Mouse (Mus musculus): ENCODE data around the gene Steap3.

The Steap3 gene

DNA sequence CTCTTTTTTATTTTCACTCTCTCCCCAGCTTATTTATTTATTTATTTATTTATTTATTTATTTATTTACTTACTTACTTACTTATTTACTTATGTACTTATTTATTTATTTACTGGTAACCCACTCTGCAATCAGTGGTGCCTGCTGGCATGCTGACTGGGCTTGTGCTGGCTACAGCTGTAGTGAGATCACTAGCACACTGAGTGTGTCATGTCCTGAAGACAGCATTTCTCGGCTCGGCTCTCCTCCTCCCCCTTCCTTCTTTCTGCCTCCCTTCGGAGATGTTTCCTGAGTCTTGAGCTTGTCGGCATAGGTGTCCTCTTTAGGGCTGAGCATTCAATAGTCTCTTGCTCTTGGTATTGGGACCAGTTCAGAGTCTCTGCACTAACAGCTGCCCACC lies 73.6 kb downstream of the Steap3 start:
- no peak for DNase-seq (ENCODE audit: low spot score in 2 of 2)

DNA sequence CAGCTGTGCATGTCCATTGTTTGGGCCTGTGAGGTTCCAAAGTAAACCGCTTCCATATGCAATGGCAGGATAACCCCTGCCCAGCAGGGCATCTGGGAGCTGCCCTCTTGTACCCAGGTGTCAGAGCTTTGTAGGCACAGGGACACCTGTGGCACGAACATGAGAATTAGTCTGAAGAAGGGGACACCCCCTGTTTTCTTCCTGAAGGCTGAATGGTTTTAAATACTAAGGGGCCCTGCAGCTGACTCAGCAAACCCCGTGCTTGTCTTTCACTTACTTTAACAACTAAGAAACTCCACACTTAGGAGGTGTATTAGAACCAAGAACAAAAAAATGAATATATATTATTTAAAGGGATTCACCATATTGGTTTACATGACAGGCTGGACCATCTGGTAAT lies 74.4 kb downstream of the Steap3 start:
- DNase-seq (ENCODE audit: low spot score in 2 of 2): no peak

DNA sequence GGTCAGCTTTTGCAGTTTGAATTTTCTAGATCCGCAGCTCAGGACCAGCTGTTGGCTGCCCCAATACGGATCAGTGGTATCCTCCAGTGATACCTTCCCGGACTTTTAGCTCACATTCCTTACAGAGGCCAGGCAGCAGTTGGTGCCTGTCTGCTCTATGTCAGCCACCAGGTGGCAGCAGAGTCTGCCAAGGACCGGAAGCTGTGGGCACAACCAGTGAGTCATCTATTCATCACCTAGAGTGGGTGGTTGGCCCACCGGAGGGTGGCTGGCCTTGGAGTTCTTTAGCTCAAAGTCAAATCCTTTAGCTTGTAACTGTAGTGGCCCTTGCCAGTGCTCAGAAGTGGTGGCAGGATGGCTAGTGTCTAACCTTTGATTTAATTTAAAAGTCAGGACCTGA lies 75.3 kb downstream of the Steap3 start:
- peak; percentile 62 to 79 for DNase-seq (ENCODE audit: low spot score in 2 of 2)

DNA sequence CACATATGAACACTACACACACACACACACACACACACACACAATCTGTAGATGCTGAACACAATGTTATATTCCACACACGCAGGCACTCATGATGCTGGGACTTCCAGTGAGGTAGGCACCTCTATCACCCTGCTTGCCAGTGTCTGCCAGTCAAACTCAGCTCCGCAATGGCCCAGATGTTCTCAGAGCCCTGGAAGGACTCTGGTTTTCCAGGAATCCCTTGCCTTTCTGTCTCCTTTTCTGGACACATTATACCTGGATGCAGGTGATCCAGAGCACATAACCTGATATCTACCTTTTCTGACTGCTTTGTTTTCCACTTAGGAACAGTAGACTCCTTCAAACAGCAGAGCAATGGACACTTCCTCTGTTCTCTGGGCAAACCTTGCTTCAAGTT lies 75.8 kb downstream of the Steap3 start:
- DNase-seq (ENCODE audit: low spot score in 2 of 2): no peak

DNA sequence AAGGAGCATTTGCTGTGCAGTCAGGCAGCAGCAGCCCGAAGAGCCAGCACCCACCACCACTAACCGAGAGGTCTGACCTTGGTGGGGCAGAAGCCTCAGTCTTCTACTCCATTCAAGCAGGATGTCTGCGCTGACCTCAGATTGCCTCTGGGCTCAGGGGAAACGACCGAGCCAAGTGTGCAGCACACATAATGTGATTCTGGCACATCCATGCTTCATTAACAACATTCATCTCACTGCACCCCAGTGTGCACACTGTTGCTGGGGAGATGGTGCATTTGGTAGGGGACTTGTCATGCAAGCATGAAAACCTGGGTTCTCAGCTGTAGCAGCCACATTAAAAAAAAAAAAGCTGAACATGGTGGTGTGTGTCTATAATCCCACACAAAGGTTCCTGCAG lies 76.6 kb downstream of the Steap3 start:
- DNase-seq (ENCODE audit: low spot score in 2 of 2): no peak

DNA sequence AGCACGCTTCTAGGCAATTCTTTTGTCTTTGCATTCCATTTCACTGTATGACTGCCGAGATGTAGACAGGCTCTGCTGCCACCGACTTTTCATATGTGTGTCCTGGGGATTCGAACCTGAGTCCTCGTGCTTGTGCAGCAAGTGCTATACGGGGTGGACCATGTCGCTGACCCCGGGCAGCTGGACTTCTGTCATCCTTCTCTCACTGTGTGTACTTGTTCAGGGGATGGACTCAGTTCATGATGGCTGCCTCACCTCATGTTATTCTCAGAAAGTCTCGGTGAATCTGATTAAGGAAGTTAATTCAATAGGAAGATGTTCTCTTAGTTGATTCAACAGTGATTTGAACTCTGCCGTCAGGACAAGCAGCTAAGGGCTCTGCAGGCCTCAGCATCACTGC lies 78.9 kb downstream of the Steap3 start:
- no peak for DNase-seq (ENCODE audit: low spot score in 2 of 2)

DNA sequence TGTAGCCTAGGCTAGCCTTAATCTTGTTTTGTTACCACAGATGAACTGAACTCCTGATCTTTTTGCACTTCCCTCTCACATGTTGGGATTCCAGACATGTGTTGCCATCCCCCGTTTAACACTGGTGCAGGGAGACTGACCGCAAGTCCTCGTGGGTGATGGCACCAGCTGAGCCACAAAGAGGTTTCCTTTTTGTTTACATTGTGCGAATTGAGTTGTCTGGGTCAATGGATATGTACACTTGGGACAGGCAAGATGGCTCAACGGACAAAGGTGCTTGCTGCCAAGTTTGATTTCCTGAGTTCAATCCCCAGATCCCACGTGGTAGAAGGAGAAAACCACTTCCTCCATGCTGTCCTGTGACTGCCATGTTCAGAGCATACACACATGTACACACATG lies 80.2 kb downstream of the Steap3 start:
- DNase-seq (ENCODE audit: low spot score in 2 of 2): no peak

DNA sequence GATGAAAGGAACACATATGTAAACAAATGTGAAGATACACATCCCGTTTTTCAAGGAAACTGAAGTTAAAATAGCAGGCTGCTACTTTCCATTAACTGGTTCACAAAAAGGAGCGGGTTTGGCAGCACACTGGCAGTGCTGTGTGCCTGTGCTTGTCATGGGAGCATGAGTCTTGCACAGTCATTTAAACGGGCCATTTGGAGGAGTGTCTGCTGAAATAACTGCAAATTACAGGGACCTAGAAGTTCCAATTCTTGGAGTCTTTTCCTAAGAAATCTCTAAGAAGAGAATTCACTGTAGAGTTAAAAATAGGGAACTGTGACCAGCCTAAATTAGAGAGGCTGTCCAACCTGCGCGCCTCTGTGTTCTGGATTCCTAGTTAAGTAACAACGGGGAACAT lies 81.6 kb downstream of the Steap3 start:
- DNase-seq (ENCODE audit: low spot score in 2 of 2): peak in 1 of 2 experiments; percentile 14

DNA sequence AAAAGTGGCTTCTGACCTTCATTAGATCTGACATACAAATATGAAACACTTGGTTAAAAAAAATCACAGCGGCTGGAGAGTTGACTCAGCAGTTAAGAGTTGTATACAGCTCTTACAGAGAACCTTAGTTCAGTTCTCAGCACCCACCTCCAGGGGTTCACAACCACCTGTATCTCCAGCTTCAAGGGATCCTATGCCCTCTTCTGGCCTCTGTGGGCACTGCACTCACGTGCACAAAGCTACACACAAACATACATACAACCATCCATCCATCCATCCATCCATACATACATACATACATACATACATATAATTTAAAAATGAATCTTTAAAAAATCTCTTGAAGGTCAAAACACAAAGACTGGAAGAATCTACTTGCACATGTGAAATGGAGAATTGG lies 82.2 kb downstream of the Steap3 start:
- no peak for DNase-seq (ENCODE audit: low spot score in 2 of 2)

DNA sequence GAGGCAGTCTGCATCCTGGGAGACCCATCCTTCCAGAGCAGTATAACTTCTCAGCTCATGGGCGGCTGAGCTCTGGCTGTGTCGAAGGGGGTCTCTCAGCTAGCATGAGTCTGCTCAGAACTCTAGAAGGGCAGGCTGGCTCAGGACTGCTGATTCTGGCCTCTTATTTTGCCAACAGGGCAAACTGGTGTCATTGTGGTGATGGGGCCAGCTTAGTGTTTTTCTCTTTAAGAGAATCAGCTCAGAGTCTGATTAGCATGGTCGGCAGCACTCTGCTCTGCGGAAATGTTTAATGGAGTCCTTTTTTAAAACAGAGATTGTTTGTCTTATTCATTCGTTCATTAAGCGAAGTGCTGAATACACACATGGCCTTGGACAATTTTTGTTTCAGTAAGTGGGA lies 83.3 kb downstream of the Steap3 start:
- DNase-seq (ENCODE audit: low spot score in 2 of 2): peak in 1 of 2 experiments; percentile 22

DNA sequence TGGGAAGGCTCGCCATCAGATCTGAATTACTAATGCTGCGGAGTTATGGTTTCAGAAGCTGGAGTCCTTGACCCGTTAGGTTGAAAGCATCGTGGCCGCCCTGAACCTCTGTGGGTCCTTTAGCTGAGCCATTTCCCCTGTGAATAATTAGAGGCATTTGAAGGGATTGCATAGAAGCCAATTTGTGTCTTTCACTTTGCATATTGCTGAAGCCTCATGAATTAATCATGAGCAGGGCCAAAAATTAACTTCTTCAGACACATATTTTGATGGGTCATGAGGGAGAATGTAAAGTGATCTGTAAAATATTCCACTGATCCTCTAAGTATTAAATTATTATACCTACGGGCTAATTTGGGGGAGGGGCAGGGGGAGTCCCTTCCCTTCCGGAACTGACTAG lies 85.4 kb downstream of the Steap3 start:
- DNase-seq (ENCODE audit: low spot score in 2 of 2): no peak

DNA sequence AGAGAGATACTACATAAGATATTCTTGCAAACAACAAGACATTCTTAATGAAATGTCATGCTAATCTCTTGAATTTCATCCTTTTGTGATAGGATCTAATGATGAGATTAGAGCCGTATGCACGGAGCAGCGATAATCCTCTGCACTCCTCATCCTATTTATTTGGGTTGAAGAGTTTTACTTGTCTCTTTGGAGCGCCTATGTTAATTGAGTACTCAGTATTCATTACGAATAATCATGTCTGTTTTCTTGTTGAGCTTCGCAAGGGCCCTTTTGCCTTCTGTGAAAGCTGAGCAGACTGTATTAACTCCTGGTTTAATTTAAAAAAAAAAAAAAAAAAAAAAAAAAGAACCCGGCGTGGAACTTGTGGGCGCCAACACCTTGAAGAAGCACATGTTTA lies 85.8 kb downstream of the Steap3 start:
- DNase-seq (ENCODE audit: low spot score in 2 of 2): no peak

DNA sequence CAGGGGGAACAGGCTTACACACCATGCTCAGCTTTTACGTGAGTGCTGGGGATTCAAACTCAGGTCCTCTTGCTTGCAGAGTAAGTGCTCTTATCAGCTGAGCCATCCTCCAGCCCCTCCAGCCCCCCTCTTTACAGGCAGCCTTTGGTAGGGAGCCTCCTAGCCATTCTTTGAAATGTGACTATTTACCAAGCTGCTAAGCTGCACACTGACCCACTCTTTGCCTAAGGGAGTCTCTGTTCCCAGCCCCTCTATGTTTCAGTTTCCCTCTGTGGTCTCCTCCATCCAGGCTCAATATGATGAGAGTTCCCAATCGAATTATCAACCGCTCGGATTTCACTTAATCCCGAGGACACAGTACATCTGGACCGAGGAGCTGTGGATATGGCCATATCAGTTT lies 86.3 kb downstream of the Steap3 start:
- no peak for DNase-seq (ENCODE audit: low spot score in 2 of 2)

DNA sequence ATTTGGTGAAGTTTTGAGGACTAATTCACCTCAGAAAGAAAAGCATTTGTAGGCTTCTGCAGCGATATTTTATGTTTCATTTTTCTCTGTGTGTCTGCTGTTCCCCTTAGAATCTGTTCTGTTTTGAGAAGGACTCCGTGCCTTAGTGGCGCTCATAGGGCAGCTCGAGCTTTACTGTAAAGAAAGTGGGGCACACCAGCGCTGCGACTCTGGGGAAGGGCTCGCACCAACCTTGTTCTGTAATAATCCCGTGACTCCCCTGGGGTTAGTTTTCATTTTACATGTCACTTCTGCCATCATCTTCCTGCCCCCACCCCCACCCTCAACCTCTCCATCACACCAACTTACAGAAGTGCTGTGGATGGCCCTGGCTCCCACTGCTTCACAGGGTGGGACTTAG lies 95.4 kb downstream of the Steap3 start:
- no peak for DNase-seq (ENCODE audit: low spot score in 2 of 2)

DNA sequence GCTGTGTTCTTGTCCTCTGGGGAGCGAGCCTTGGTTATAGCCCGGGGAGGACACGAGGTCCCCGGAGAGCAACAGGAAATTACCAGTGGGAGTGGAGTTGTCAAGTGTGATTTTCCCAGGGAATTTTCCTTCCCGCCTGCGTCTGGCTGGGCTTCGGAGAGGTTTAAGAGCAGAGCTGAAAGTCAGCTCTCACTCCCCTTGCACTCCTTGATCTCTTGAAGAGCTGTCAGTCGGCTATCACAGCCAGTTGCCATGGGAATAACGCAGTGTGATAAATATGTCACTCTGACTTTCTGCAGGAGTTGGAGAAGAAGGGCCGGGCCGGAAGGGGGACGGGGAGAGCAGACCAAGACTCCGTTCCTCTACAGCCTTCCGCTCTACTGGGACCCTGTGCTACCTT lies 96.2 kb downstream of the Steap3 start:
- DNase-seq (ENCODE audit: low spot score in 2 of 2): no peak

DNA sequence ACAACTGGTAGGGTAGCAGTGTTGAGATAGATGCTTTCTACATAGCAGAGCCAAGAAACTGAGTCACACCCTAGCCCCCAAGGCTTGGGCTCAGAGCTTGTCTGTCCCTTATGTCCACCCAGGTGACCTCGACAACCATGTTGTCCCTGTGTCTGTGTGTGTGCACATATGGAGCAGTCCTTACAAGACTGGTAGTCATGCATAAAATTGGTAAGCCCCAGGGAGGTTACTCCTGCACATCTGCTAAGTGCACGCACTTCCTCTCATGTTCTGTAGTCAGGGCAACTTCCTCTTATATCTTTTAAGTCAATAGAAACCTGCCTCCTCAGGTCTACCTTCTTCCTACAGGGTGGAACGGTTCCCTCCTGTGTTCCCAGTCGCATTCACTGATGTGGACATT lies 97.5 kb downstream of the Steap3 start:
- DNase-seq (ENCODE audit: low spot score in 2 of 2): no peak

DNA sequence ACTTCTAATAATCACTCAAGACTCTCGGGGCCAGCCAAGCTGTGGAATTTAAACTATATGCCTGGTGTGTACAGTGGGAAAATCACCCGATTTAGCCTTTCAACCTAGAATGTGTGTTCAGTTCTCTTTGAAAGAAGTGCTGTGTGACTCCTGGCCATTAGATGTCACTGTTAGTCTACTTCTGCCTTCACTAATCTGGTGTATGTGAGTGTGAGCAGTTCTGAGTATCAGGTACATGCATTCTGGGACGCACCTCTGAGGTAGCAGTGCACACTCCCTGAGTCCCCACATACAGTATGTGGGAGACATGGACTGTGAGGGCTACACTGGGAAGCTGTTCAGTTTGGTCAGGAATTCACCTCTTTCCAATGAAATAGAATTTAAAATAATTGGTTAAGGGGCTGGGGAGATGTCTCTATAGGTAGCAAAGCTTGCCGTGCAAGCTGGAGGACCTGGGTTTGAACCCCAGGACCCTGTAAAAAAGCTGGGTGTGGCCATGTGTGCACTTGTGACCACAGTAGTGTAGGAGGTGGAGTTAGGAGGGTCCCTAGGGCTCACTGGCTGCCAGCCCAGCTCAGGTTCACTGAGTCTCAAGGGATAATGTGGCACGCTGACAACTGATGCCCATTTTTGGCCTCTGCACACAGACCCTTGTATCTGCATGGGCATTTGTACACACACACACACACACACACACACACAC lies 100.5 kb downstream of the Steap3 start:
- peak in 1 of 2 experiments; percentile 30 for DNase-seq (ENCODE audit: low spot score in 2 of 2)

DNA sequence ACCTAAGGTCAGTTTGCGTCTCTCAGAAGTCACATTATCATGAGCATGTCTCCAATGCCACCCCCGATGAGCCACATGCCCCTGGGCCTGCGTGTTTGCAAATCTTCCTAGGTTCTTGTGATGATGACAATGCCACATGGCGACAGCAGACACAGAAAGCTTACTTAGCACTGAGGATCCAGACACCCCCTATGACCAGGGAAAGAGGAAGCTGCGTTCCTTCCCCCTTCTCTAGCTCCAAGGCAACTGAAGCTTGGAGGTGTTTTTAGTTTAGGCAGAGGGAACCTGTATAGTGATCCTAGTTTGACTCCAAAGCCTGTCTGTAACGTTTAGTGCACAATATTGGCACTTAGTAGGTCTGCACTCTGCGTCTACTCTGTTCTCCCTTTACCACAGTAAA lies 102.2 kb downstream of the Steap3 start:
- DNase-seq (ENCODE audit: low spot score in 2 of 2): no peak

DNA sequence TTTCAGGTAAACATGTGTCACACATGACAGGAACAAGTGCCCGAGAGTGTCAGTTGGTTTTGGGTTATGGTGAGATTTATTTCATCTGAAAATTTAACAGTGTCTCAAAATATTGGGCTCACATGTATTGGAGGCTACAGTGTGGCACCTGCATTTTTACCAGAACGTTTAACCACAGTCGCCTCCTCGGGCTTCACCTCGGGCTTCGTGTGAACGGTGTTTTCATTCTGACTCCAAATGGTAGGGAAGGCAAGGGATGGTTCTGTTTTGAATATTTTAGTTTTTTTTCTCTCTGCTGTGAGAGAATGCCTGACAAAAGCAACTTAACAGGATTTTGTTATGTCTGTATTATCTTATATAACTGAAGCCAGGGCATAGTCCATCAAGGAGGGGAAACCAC lies 103.8 kb downstream of the Steap3 start:
- DNase-seq (ENCODE audit: low spot score in 2 of 2): no peak

DNA sequence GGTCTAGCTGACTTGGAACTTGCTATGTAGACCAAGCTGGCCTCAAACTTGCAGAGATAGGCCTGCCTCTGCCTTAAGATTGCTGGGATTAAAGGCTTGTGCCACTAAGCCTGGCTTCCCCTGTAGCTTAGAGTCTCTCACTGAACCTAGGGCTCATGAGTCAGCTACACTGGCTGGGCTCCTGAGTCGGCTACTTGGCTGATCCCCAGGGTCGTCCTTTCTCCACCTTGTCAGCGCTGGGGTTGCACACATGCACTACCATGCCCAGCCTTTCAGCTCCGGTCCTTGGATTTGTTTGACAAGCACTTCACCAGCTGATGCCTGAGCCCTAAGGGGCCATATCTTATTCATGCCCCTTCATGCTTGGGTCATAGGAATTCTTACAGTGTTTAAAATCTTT lies 104.5 kb downstream of the Steap3 start:
- DNase-seq (ENCODE audit: low spot score in 2 of 2): no peak

DNA sequence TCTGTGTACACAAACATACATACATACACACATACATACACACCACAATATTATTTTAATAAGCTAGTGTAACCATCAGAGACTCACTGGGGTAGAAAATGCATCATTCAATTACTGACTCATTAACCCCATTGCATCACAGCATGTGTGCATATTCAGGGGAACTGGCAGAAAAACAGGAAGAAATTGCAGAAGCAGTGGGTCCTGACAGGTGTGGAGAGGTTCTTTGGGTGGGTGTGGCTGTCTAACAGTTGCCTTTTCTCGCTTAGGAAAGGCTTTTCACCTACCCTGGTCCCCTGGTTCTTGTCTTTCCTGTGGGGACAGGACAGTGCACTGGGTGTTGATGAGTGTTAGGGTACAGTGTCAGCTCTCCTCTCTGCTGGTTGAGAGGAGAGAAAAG lies 109.9 kb downstream of the Steap3 start:
- DNase-seq (ENCODE audit: low spot score in 2 of 2): no peak

DNA sequence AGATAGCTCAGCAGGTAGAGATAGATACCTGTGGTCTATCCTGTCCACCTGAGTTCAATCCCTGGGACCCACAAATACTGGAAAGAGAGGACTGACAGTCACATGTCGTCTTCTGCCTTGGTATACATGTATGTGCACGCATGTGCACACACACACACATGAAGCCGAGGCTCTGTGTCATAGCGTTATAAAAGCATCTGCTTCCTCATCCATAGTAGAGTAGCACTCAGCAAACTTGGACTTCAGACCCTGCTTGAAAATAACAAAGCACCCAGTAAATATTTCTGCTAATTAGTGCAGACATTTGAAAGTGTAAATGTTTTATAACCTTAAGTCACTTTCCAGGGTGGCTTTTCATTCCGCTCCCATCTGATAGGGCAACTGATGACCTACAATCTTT lies 111.0 kb downstream of the Steap3 start:
- DNase-seq (ENCODE audit: low spot score in 2 of 2): no peak

DNA sequence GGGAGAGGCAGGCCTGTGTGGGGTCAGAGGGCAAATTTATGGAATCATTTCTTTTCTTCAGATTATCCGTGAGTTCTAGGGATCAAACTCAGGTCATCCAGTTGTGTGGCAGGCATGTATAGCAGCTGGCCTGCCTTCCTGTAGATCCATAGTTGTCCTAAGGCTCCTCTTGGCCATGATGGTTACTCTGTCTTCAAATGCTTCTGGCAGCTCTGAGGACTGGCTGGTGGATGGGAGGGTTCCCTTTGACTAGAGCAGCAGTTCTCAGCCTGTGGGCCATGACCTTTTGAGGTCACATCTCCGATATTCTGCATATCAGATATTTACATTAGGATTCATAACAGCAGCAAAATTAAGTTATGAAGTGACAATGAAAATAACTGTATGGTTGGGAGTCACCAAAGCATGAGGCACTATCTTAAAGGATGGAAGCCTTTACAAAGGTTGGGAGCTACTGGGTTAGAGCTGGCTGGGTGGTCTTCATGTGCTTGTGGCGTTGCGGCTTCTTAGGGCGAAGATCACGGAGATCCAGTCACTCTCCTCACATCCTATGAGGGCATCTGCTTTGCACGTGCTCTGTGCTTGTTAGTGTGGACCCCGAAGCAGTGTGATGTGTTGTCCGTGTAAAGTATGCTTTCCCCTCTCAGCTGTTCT lies 113.9 kb downstream of the Steap3 start:
- no peak for DNase-seq (ENCODE audit: low spot score in 2 of 2)

DNA sequence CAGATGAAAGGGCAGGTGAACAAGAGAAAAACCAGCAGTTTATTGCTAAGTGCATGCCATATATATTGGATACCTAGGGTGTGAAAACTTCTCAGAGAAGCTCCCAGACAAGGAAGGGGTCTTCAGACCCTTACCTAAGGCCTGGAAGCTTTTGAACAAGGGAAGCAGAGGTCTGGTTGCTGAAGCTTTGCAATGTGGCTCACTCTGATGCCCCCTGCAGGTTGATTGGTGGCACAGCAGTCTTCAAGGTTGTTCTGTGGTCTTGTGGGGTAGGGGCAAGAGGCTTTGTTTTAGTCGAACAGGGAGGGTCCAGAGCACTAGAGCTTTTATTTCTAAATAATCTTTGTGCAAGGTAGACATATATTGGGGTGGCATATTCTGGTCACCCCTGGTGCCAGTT lies 117.2 kb downstream of the Steap3 start:
- no peak for DNase-seq (ENCODE audit: low spot score in 2 of 2)

All from frontal cortex, postnatal 14 days (tissue).